Comparison of ENCODE assay signal across 25 mouse cellular contexts in genomic region chrX:130655815-130656214, GRCm38 (mm10).
"Had no signal": no experiment of that assay in that cellular context is flagged by ENCODE, and none has a peak within 500 bp of the region (broad histone marks: within the 10 kb centered on the region; RNA-seq: fewer than 3 reads in every experiment).

No protein-coding gene starts in this region.

- H3K4me3 ChIP-seq: embryonic facial prominence, embryonic 10.5 days; embryonic facial prominence, embryonic 12.5 days; embryonic facial prominence, embryonic 13.5 days; embryonic facial prominence, embryonic 15.5 days; erythroblast, embryonic 14.5 days; forebrain, embryonic 10.5 days; forebrain, embryonic 12.5 days; forebrain, embryonic 13.5 days; forebrain, embryonic 15.5 days; gastrocnemius, adult 2 months; heart, adult 2 months; heart, embryonic 10.5 days had no signal

- H3K4me1 ChIP-seq: embryonic facial prominence, embryonic 10.5 days; embryonic facial prominence, embryonic 12.5 days; embryonic facial prominence, embryonic 13.5 days; embryonic facial prominence, embryonic 15.5 days; forebrain, embryonic 10.5 days; forebrain, embryonic 12.5 days; forebrain, embryonic 13.5 days; forebrain, embryonic 15.5 days; heart, embryonic 10.5 days had no signal

- H3K9ac ChIP-seq: embryonic facial prominence, embryonic 12.5 days; embryonic facial prominence, embryonic 13.5 days; embryonic facial prominence, embryonic 15.5 days; forebrain, embryonic 12.5 days; forebrain, embryonic 13.5 days; forebrain, embryonic 15.5 days; forebrain, postnatal 0 days had no signal

- H3K9me3 ChIP-seq: embryonic facial prominence, embryonic 10.5 days; embryonic facial prominence, embryonic 12.5 days; embryonic facial prominence, embryonic 13.5 days; embryonic facial prominence, embryonic 15.5 days; forebrain, embryonic 10.5 days; forebrain, embryonic 12.5 days; forebrain, embryonic 13.5 days; forebrain, embryonic 15.5 days; heart, embryonic 10.5 days had no signal

- H3K27ac ChIP-seq: embryonic facial prominence, embryonic 10.5 days; embryonic facial prominence, embryonic 12.5 days; embryonic facial prominence, embryonic 13.5 days; embryonic facial prominence, embryonic 15.5 days; forebrain, embryonic 10.5 days; forebrain, embryonic 12.5 days; forebrain, embryonic 13.5 days; forebrain, embryonic 15.5 days; gastrocnemius, adult 2 months; heart, adult 2 months; heart, embryonic 10.5 days had no signal

- DNase-seq: cerebellum, adult 9-10 months; cerebellum, adult 9-11 months; cerebellum, postnatal 10 days; cerebellum, postnatal 14 days; cerebellum, postnatal 25 days; cerebellum, postnatal 36 days; forebrain, postnatal 0 days; gastrocnemius, adult 2 months; gastrocnemius, postnatal 10 days; gastrocnemius, postnatal 14 days; gastrocnemius, postnatal 25 days; gastrocnemius, postnatal 36 days; heart, adult 11 months; heart, adult 18-20 months; heart, adult 2 months had no signal

- H3K36me3 ChIP-seq: embryonic facial prominence, embryonic 10.5 days; embryonic facial prominence, embryonic 12.5 days; embryonic facial prominence, embryonic 13.5 days; embryonic facial prominence, embryonic 15.5 days; forebrain, embryonic 10.5 days; forebrain, embryonic 12.5 days; forebrain, embryonic 15.5 days; heart, embryonic 10.5 days had no signal

- H3K27me3 ChIP-seq: embryonic facial prominence, embryonic 12.5 days; embryonic facial prominence, embryonic 13.5 days; embryonic facial prominence, embryonic 15.5 days; forebrain, embryonic 12.5 days; forebrain, embryonic 13.5 days; forebrain, embryonic 15.5 days had no signal
